In genomic region chr15:25995521-25995920, GRCm38 (mm10) we compare ENCODE assay signal across 12 mouse cellular contexts. TPM values are rescaled to one million over a fixed set of nuclear protein-coding genes. Genes with fewer than 3 reads are reported as not detected.
DNase-seq lines count a peak whose midpoint lies in the region; ATAC-seq and TF ChIP-seq lines count a peak whose summit lies in the region.
"Had no signal": no experiment of that assay in that cellular context is flagged by ENCODE, and none has a peak within 500 bp of the region (broad histone marks: within the 10 kb centered on the region; RNA-seq: fewer than 3 reads in every experiment).

No protein-coding gene starts in this region.

- WGBS in lung, adult 2 months = 44% methylated on average over 2 of the region's 2 CpGs
- WGBS in hindbrain, embryonic 15.5 days = 40% methylated on average over 2 of the region's 2 CpGs
- 38% methylated on average over 2 of the region's 2 CpGs for WGBS in stomach, postnatal 0 days
- 34% methylated on average over 2 of the region's 2 CpGs for WGBS in kidney, embryonic 14.5 days

- TF ChIP-seq POLR2A in lung, adult 2 months (IDR thresholded peaks at IDR 0.05; ENCODE audit: borderline replicate concordance, extremely low read depth, low read depth, low read length) = no peak

- H3K36me3 ChIP-seq in hindbrain, embryonic 15.5 days = peaks cover 34% of the 10 kb centered on the region
- peaks cover 11% of the 10 kb centered on the region; the same call in 1 of the 2 replicates for H3K36me3 ChIP-seq in stomach, postnatal 0 days (ENCODE audit: control insufficient read depth, insufficient read depth, low read length)
- H3K36me3 ChIP-seq in kidney, embryonic 14.5 days (ENCODE audit: control insufficient read depth, insufficient read depth, low read length) = peaks cover 56% of the 10 kb centered on the region

- no peak overlapping the region for H3K4me3 ChIP-seq in lung, adult 2 months (replicated peaks; ENCODE audit: extremely low read depth, low read depth, low read length)
- H3K4me3 ChIP-seq in hindbrain, embryonic 15.5 days = no peak overlapping the region
- H3K4me3 ChIP-seq in stomach, postnatal 0 days (ENCODE audit: low read depth, low read length) = no peak overlapping the region
- H3K4me3 ChIP-seq in kidney, embryonic 14.5 days (ENCODE audit: low read length) = no peak overlapping the region
- H3K4me3 ChIP-seq: heart, embryonic 10.5 days; limb, embryonic 12.5 days had no signal

- H3K9ac ChIP-seq in hindbrain, embryonic 15.5 days = 0 out of 2 replicates have a peak overlapping the region, but pooled peaks have one; percentile 3
- H3K9ac ChIP-seq in stomach, postnatal 0 days (ENCODE audit: low read length) = no peak overlapping the region
- no peak overlapping the region for H3K9ac ChIP-seq in kidney, embryonic 14.5 days (ENCODE audit: low read depth, low read length)
- H3K9ac ChIP-seq: limb, embryonic 12.5 days had no signal

- no peak overlapping the region for H3K4me2 ChIP-seq in hindbrain, embryonic 15.5 days
- H3K4me2 ChIP-seq in stomach, postnatal 0 days (replicated peaks; ENCODE audit: low read depth) = no peak overlapping the region
- no peak overlapping the region for H3K4me2 ChIP-seq in kidney, embryonic 14.5 days (replicated peaks; ENCODE audit: low read depth, low read length)
- H3K4me2 ChIP-seq: limb, embryonic 12.5 days had no signal

- peak; percentile 60; the same call in 1 of the 2 replicates for ATAC-seq in hindbrain, embryonic 15.5 days (ENCODE audit: low FRiP score, low read depth)
- ATAC-seq in stomach, postnatal 0 days (ENCODE audit: low FRiP score, low TSS enrichment) = no peak
- ATAC-seq in kidney, embryonic 14.5 days (ENCODE audit: low FRiP score, low TSS enrichment) = no peak

- TF ChIP-seq CTCF in lung, adult 2 months (IDR thresholded peaks at IDR 0.05; ENCODE audit: insufficient read depth, low read length) = peak; percentile 16; the same call in 1 of the 2 replicates
- TF ChIP-seq CTCF in stomach, postnatal 0 days (IDR thresholded peaks at IDR 0.05; ENCODE audit: low read depth) = peak; percentile 86

- peak; percentile 72 for DNase-seq in embryo, embryonic 10 days (ENCODE audit: low spot score)
- DNase-seq in embryo, embryonic 9.5 days (ENCODE audit: extremely low spot score) = no peak
- no peak for DNase-seq in lung, adult 2 months
- DNase-seq in lung, postnatal 14 days = no peak
- DNase-seq in stomach, postnatal 0 days (ENCODE audit: low spot score) = no peak
- no peak for DNase-seq in spleen, postnatal 4 days (ENCODE audit: low spot score in 2 of 2)
- DNase-seq: cerebellum, adult 9-11 months; spleen, adult 18-20 months had no signal

- H3K4me1 ChIP-seq in lung, adult 2 months (ENCODE audit: control insufficient read depth, insufficient read depth, low read length) = no peaks in the 10 kb centered on the region
- peaks cover 5% of the 10 kb centered on the region; the same call in 1 of the 2 replicates for H3K4me1 ChIP-seq in hindbrain, embryonic 15.5 days (replicated peaks)
- H3K4me1 ChIP-seq in stomach, postnatal 0 days (replicated peaks; ENCODE audit: control insufficient read depth, insufficient read depth) = no peaks in the 10 kb centered on the region
- no peaks in the 10 kb centered on the region for H3K4me1 ChIP-seq in kidney, embryonic 14.5 days (ENCODE audit: control insufficient read depth, insufficient read depth, low read length)
- H3K4me1 ChIP-seq: heart, embryonic 10.5 days; limb, embryonic 12.5 days had no signal

- H3K9me3 ChIP-seq in hindbrain, embryonic 15.5 days = no peaks in the 10 kb centered on the region
- no peaks in the 10 kb centered on the region for H3K9me3 ChIP-seq in stomach, postnatal 0 days (ENCODE audit: control insufficient read depth, low read length)
- H3K9me3 ChIP-seq in kidney, embryonic 14.5 days (ENCODE audit: control insufficient read depth, low read length) = no peaks in the 10 kb centered on the region
- H3K9me3 ChIP-seq: heart, embryonic 10.5 days; limb, embryonic 12.5 days had no signal

- no peak for TF ChIP-seq EP300 in stomach, postnatal 0 days (optimal IDR thresholded peaks at IDR 0.05)

- H3K27me3 ChIP-seq in hindbrain, embryonic 15.5 days = no peaks in the 10 kb centered on the region
- no peaks in the 10 kb centered on the region for H3K27me3 ChIP-seq in stomach, postnatal 0 days (ENCODE audit: control insufficient read depth, insufficient read depth, low read length)
- no peaks in the 10 kb centered on the region for H3K27me3 ChIP-seq in kidney, embryonic 14.5 days (ENCODE audit: control insufficient read depth, insufficient read depth, low read length)
- H3K27me3 ChIP-seq: limb, embryonic 12.5 days had no signal

- H3K27ac ChIP-seq in hindbrain, embryonic 15.5 days (replicated peaks) = no peak overlapping the region
- no peak overlapping the region for H3K27ac ChIP-seq in stomach, postnatal 0 days (replicated peaks)
- H3K27ac ChIP-seq in kidney, embryonic 14.5 days (ENCODE audit: low read depth, low read length) = no peak overlapping the region
- H3K27ac ChIP-seq: heart, embryonic 10.5 days; limb, embryonic 12.5 days had no signal

RNA-seq across cellular contexts. Expression of gene Zfp622, which starts 11.4 kb away (rescaled TPM):
- polyA plus RNA-seq in lung, adult 2 months (2012; rRNA removed) = 13.6 and 17.5 TPM in 2 replicates
- 37.7 and 38.8 TPM in 2 replicates for polyA plus RNA-seq in hindbrain, embryonic 15.5 days (2015; fragmentation: Nextera tagmentation; extraction: Ambion mirVana)
- 20.1 and 24.9 TPM in 2 replicates for polyA plus RNA-seq in stomach, postnatal 0 days (2015; fragmentation: Nextera tagmentation; extraction: Ambion mirVana)
- 38.1 and 38.4 TPM in 2 replicates for polyA plus RNA-seq in kidney, embryonic 14.5 days (2014; fragmentation: Nextera tagmentation; extraction: Ambion mirVana)
